Mouse (Mus musculus): ENCODE data around the gene Uckl1. TPM values are rescaled to one million over a fixed set of nuclear protein-coding genes. Genes with fewer than 3 reads are reported as not detected.

The Uckl1 gene
- 130 and 165 TPM in 2 replicates for polyA plus RNA-seq (2012; rRNA removed)
- polyA plus RNA-seq (2014; fragmentation: Nextera tagmentation; extraction: Ambion mirVana): 41.2 and 46.3 TPM in 2 replicates

GRCm38 (mm10) chr2:181584411-181584942 lies at the start of gene Uckl1:
TSS of gene Uckl1 (minus strand) at chr2:181584892.
- Histone ChIP-seq H3K4me2 (replicated peaks; ENCODE audit: low read depth, low read length, severe bottlenecking) (no peak within 1 kb of the TSS), H3K4me1 (ENCODE audit: control insufficient read depth, insufficient read depth, low read length) (peaks cover 4% of the 10 kb centered on the region; the same call in 1 of the 2 replicates), H3K27me3 (ENCODE audit: control insufficient read depth, insufficient read depth, low read length) (no peaks in the 10 kb centered on the region), H3K4me3 (replicated peaks; ENCODE audit: low read length) (no peak within 1 kb of the TSS), H3K36me3 (ENCODE audit: control insufficient read depth, insufficient read depth, low read length) (peaks cover 63% of the 10 kb centered on the region), H3K27ac (replicated peaks; ENCODE audit: low read depth, low read length) (no peak within 1 kb of the TSS), H3K9me3 (ENCODE audit: control insufficient read depth, low read length) (no peaks in the 10 kb centered on the region), H3K9ac (ENCODE audit: low read depth, low read length, severe bottlenecking) (no peak within 1 kb of the TSS)
- 92% methylated on average over 4 of the region's 4 CpGs for WGBS
- no peak for TF ChIP-seq POLR2A (IDR thresholded peaks at IDR 0.05; ENCODE audit: borderline replicate concordance, extremely low read depth, insufficient read depth, insufficient read length)
- no peak for DNase-seq (ENCODE audit: low spot score)
- no peak for ATAC-seq (ENCODE audit: low FRiP score, low read depth)

GRCm38 (mm10) chr2:181632624-181633023 lies 47.9 kb upstream of the Uckl1 start:
- no peak for DNase-seq (ENCODE audit: low spot score)
- ATAC-seq (ENCODE audit: low FRiP score, low read depth): no peak
- no peak for TF ChIP-seq POLR2A (IDR thresholded peaks at IDR 0.05; ENCODE audit: borderline replicate concordance, extremely low read depth, insufficient read depth, insufficient read length)
- no peaks in the 10 kb centered on the region for H3K27me3 ChIP-seq (ENCODE audit: control insufficient read depth, insufficient read depth, low read length)
- no peaks in the 10 kb centered on the region for H3K9me3 ChIP-seq (ENCODE audit: control insufficient read depth, low read length)
- peaks cover 72% of the 10 kb centered on the region for H3K36me3 ChIP-seq (ENCODE audit: control insufficient read depth, insufficient read depth, low read length)
- no peak overlapping the region for H3K27ac ChIP-seq (replicated peaks; ENCODE audit: low read depth, low read length)
- no peak overlapping the region for H3K4me3 ChIP-seq (replicated peaks; ENCODE audit: low read length)
- no peak overlapping the region for H3K9ac ChIP-seq (ENCODE audit: low read depth, low read length, severe bottlenecking)
- no peaks in the 10 kb centered on the region for H3K4me1 ChIP-seq (ENCODE audit: control insufficient read depth, insufficient read depth, low read length)
- 96% methylated on average over 6 of the region's 6 CpGs for WGBS
- no peak overlapping the region for H3K4me2 ChIP-seq (replicated peaks; ENCODE audit: low read depth, low read length, severe bottlenecking)

GRCm38 (mm10) chr2:181628471-181628870 lies 43.8 kb upstream of the Uckl1 start:
- no peak for DNase-seq (ENCODE audit: low spot score)

GRCm38 (mm10) chr2:181623401-181623800 lies 38.7 kb upstream of the Uckl1 start:
- Histone ChIP-seq H3K27ac (replicated peaks; ENCODE audit: low read depth, low read length) (no peak overlapping the region), H3K27me3 (ENCODE audit: control insufficient read depth, insufficient read depth, low read length) (no peaks in the 10 kb centered on the region), H3K36me3 (ENCODE audit: control insufficient read depth, insufficient read depth, low read length) (peaks cover 64% of the 10 kb centered on the region), H3K9me3 (ENCODE audit: control insufficient read depth, low read length) (no peaks in the 10 kb centered on the region), H3K9ac (ENCODE audit: low read depth, low read length, severe bottlenecking) (no peak overlapping the region), H3K4me3 (replicated peaks; ENCODE audit: low read length) (no peak overlapping the region), H3K4me1 (ENCODE audit: control insufficient read depth, insufficient read depth, low read length) (no peaks in the 10 kb centered on the region), H3K4me2 (replicated peaks; ENCODE audit: low read depth, low read length, severe bottlenecking) (no peak overlapping the region)
- ATAC-seq (ENCODE audit: low FRiP score, low read depth) (no peak), DNase-seq (ENCODE audit: low spot score) (no peak)
- no peak for TF ChIP-seq POLR2A (IDR thresholded peaks at IDR 0.05; ENCODE audit: borderline replicate concordance, extremely low read depth, insufficient read depth, insufficient read length)

More at GRCm38 (mm10) chr2:181628471-181628870, 43.8 kb upstream of the Uckl1 start:
- H3K27me3 ChIP-seq (ENCODE audit: control insufficient read depth, insufficient read depth, low read length): no peaks in the 10 kb centered on the region
- H3K9ac ChIP-seq (ENCODE audit: low read depth, low read length, severe bottlenecking): no peak overlapping the region
- ATAC-seq (ENCODE audit: low FRiP score, low read depth): no peak
- no peaks in the 10 kb centered on the region for H3K9me3 ChIP-seq (ENCODE audit: control insufficient read depth, low read length)
- no peaks in the 10 kb centered on the region for H3K4me1 ChIP-seq (ENCODE audit: control insufficient read depth, insufficient read depth, low read length)
- no peak for TF ChIP-seq POLR2A (IDR thresholded peaks at IDR 0.05; ENCODE audit: borderline replicate concordance, extremely low read depth, insufficient read depth, insufficient read length)
- no peak overlapping the region for H3K4me3 ChIP-seq (replicated peaks; ENCODE audit: low read length)
- no peak overlapping the region for H3K4me2 ChIP-seq (replicated peaks; ENCODE audit: low read depth, low read length, severe bottlenecking)
- peaks cover 55% of the 10 kb centered on the region for H3K36me3 ChIP-seq (ENCODE audit: control insufficient read depth, insufficient read depth, low read length)
- H3K27ac ChIP-seq (replicated peaks; ENCODE audit: low read depth, low read length): no peak overlapping the region

GRCm38 (mm10) chr2:181618761-181619495 lies 34.2 kb upstream of the Uckl1 start:
- Histone ChIP-seq H3K36me3 (ENCODE audit: control insufficient read depth, insufficient read depth, low read length) (peaks cover 57% of the 10 kb centered on the region), H3K9me3 (ENCODE audit: control insufficient read depth, low read length) (no peaks in the 10 kb centered on the region), H3K9ac (ENCODE audit: low read depth, low read length, severe bottlenecking) (no peak overlapping the region), H3K4me1 (ENCODE audit: control insufficient read depth, insufficient read depth, low read length) (no peaks in the 10 kb centered on the region), H3K27ac (replicated peaks; ENCODE audit: low read depth, low read length) (no peak overlapping the region), H3K4me3 (replicated peaks; ENCODE audit: low read length) (no peak overlapping the region), H3K27me3 (ENCODE audit: control insufficient read depth, insufficient read depth, low read length) (no peaks in the 10 kb centered on the region), H3K4me2 (replicated peaks; ENCODE audit: low read depth, low read length, severe bottlenecking) (no peak overlapping the region)
- TF ChIP-seq POLR2A (IDR thresholded peaks at IDR 0.05; ENCODE audit: borderline replicate concordance, extremely low read depth, insufficient read depth, insufficient read length): no peak
- ATAC-seq (ENCODE audit: low FRiP score, low read depth): no peak
- WGBS: 88% methylated on average over 5 of the region's 5 CpGs
- DNase-seq (ENCODE audit: low spot score): no peak

Measured in limb, embryonic 14.5 days (tissue).